Mouse (Mus musculus): ENCODE measurements around the gene Sphk2. TPM values are rescaled to one million over a fixed set of nuclear protein-coding genes. Genes with fewer than 3 reads are reported as not detected.

Gene Sphk2
- polyA plus RNA-seq, 1 experiment from 2014 or later: 31.1 TPM

DNA sequence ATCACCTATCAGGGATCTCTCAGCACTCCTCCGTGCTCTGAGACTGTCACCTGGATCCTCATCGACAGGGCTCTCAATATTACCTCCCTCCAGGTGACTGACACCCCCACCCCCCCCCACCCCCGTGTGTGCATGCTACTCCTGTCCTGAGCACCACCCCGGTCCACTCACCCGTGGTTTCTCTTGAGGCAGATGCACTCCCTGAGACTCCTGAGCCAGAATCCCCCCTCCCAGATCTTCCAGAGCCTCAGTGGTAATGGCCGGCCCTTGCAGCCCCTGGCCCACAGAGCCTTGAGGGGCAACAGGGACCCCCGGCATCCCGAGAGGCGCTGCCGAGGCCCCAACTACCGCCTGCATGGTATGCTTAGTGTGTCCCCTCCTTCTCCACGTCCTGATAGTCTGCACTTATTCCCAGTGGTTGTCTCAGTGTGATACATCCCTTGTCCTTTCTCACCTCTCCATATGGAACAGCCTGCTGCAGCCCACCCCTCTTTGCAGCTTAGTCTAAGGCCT is 14.2 kb downstream of the Sphk2 start:
- no peaks in the 10 kb centered on the region for H3K9me3 ChIP-seq (ENCODE audit: control insufficient read depth, low read length)
- no peaks in the 10 kb centered on the region for H3K36me3 ChIP-seq (ENCODE audit: control insufficient read depth, insufficient read depth)
- peak overlapping the region; percentile 47 for H3K9ac ChIP-seq (replicated peaks; ENCODE audit: low read depth, low read length)
- peaks cover 69% of the 10 kb centered on the region for H3K4me1 ChIP-seq (replicated peaks; ENCODE audit: control insufficient read depth, insufficient read depth, low read length)
- H3K27me3 ChIP-seq (replicated peaks; ENCODE audit: control insufficient read depth, insufficient read depth, low read length): peaks cover 11% of the 10 kb centered on the region
- WGBS: 33% methylated on average over 12 of the region's 12 CpGs
- no peak for ATAC-seq
- H3K4me2 ChIP-seq (ENCODE audit: low read length): peak overlapping the region; percentile 97
- peak overlapping the region; percentile 74 for H3K27ac ChIP-seq (ENCODE audit: low read length)
- H3K4me3 ChIP-seq (replicated peaks; ENCODE audit: low read length): peak overlapping the region; percentile 55

DNA sequence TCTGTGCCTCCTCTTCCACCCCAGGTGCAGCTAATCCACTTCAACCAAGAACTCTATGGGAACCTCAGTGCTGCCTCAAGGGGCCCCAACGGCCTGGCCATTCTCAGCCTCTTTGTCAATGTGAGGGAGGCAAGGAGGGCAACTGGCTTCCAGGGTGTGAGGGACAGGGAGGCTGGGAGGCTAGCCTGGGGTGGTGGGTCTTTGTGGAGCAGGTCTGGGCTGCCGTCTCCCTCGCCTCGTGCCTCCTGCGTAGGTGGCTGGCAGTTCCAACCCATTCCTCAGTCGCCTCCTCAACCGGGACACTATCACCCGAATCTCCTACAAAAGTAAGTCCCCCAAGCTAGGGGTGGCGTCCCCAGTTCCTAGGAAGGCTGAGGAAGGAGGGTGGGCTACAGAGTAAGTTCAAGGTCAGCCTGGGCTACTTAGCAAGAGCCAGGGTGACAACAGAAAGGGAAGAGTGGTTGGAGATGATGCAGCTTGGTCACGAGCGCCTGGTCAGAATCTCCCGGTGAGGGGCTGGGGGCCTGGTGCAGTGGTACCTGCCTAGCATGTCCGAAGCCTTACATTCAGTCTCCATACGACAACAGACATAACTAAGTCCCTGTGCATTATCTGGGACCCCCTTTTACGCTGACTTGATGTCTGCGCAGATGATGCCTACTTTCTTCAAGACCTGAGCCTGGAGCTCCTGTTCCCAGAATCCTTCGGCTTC is 14.8 kb downstream of the Sphk2 start:
- no peak overlapping the region for H3K4me3 ChIP-seq (replicated peaks; ENCODE audit: low read length)
- no peak for ATAC-seq
- peaks cover 63% of the 10 kb centered on the region for H3K4me1 ChIP-seq (replicated peaks; ENCODE audit: control insufficient read depth, insufficient read depth, low read length)

DNA sequence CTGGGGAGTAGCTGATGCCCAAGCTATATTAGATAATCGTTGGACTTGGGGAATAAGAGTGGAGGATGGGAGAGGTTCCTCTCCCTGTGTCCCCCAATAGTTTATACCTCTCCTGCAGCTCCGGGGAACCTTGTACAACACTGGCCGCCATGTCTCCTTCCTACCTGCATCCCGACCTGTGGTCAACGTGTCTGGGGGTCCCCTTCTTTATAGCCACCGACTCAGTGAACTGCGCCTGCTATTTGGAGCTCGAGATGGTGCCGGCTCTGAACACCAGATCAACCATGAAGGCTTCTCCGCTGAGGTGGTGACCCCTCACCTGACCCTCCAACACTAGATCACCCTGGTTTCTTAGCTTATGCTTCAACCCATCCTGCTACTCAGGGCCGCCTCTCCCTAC is 15.5 kb downstream of the Sphk2 start:
- Histone ChIP-seq H3K27ac (ENCODE audit: low read length) (no peak overlapping the region), H3K4me3 (replicated peaks; ENCODE audit: low read length) (no peak overlapping the region), H3K9ac (replicated peaks; ENCODE audit: low read depth, low read length) (no peak overlapping the region), H3K36me3 (ENCODE audit: control insufficient read depth, insufficient read depth) (no peaks in the 10 kb centered on the region), H3K4me2 (ENCODE audit: low read length) (no peak overlapping the region), H3K9me3 (ENCODE audit: control insufficient read depth, low read length) (no peaks in the 10 kb centered on the region), H3K27me3 (replicated peaks; ENCODE audit: control insufficient read depth, insufficient read depth, low read length) (peaks cover 17% of the 10 kb centered on the region), H3K4me1 (replicated peaks; ENCODE audit: control insufficient read depth, insufficient read depth, low read length) (peaks cover 56% of the 10 kb centered on the region)
- ATAC-seq: no peak
- 95% methylated on average over 11 of the region's 11 CpGs for WGBS

More for the DNA sequence above, 14.8 kb downstream of the Sphk2 start:
- H3K27me3 ChIP-seq (replicated peaks; ENCODE audit: control insufficient read depth, insufficient read depth, low read length): peaks cover 15% of the 10 kb centered on the region
- no peaks in the 10 kb centered on the region for H3K36me3 ChIP-seq (ENCODE audit: control insufficient read depth, insufficient read depth)
- no peak overlapping the region; the same call in 1 of the 2 replicates for H3K9ac ChIP-seq (replicated peaks; ENCODE audit: low read depth, low read length)
- peak overlapping the region; percentile 97 for H3K4me2 ChIP-seq (ENCODE audit: low read length)
- no peak overlapping the region for H3K27ac ChIP-seq (ENCODE audit: low read length)
- 89% methylated on average over 17 of the region's 17 CpGs for WGBS
- no peaks in the 10 kb centered on the region for H3K9me3 ChIP-seq (ENCODE audit: control insufficient read depth, low read length)

DNA sequence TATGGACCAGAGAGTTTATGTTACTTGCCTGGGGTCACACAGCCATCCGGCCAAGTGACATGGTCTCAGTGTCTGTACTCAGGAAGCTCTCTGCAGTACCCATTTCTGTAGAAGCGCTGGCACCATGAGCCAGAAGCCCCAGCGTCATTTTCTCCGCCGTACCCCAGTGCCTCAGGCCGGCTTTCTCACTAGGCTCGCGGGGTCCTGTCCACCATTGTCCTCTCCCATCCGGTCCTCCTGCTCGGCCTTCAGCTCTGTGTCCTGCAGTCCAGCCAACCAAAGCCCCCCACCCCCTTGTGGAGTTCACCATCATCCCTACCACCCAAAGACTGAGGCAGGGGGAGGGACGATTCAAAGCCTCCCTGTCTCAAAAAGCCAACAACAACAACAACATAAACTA is 16.2 kb downstream of the Sphk2 start:
- Histone ChIP-seq H3K27me3 (replicated peaks; ENCODE audit: control insufficient read depth, insufficient read depth, low read length) (peaks cover 17% of the 10 kb centered on the region), H3K9me3 (ENCODE audit: control insufficient read depth, low read length) (no peaks in the 10 kb centered on the region), H3K27ac (ENCODE audit: low read length) (no peak overlapping the region), H3K4me3 (replicated peaks; ENCODE audit: low read length) (peak overlapping the region; percentile 55), H3K4me1 (replicated peaks; ENCODE audit: control insufficient read depth, insufficient read depth, low read length) (peaks cover 49% of the 10 kb centered on the region), H3K9ac (replicated peaks; ENCODE audit: low read depth, low read length) (no peak overlapping the region), H3K4me2 (ENCODE audit: low read length) (peak overlapping the region; percentile 84), H3K36me3 (ENCODE audit: control insufficient read depth, insufficient read depth) (no peaks in the 10 kb centered on the region)
- ATAC-seq: no peak
- 85% methylated on average over 11 of the region's 11 CpGs for WGBS

DNA sequence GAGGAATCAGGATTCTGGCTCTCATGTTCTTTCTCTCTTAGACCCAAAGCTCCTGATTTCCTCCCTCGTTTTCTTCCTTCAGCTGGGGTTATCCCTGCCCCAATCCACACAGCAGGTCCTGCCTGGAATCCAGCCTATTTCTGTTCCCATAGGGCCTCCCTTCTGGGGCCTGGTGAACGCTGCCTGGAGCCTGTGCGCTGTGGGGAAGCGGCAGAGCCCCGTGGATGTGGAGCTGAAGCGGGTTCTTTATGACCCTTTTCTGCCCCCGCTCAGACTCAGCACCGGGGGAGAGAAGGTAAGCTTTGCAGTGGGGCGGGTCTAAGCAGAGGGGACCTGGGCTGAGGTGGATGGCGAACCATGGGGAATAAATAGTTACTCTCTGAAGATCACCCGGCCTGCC is 16.7 kb downstream of the Sphk2 start:
- Histone ChIP-seq H3K27ac (ENCODE audit: low read length) (peak overlapping the region; percentile 29), H3K4me3 (replicated peaks; ENCODE audit: low read length) (peak overlapping the region; percentile 55), H3K9ac (replicated peaks; ENCODE audit: low read depth, low read length) (peak overlapping the region; percentile 74), H3K4me1 (replicated peaks; ENCODE audit: control insufficient read depth, insufficient read depth, low read length) (peaks cover 44% of the 10 kb centered on the region), H3K36me3 (ENCODE audit: control insufficient read depth, insufficient read depth) (no peaks in the 10 kb centered on the region), H3K27me3 (replicated peaks; ENCODE audit: control insufficient read depth, insufficient read depth, low read length) (peaks cover 17% of the 10 kb centered on the region), H3K4me2 (ENCODE audit: low read length) (peak overlapping the region; percentile 84), H3K9me3 (ENCODE audit: control insufficient read depth, low read length) (no peaks in the 10 kb centered on the region)
- no peak for ATAC-seq
- WGBS: 29% methylated on average over 11 of the region's 11 CpGs

DNA sequence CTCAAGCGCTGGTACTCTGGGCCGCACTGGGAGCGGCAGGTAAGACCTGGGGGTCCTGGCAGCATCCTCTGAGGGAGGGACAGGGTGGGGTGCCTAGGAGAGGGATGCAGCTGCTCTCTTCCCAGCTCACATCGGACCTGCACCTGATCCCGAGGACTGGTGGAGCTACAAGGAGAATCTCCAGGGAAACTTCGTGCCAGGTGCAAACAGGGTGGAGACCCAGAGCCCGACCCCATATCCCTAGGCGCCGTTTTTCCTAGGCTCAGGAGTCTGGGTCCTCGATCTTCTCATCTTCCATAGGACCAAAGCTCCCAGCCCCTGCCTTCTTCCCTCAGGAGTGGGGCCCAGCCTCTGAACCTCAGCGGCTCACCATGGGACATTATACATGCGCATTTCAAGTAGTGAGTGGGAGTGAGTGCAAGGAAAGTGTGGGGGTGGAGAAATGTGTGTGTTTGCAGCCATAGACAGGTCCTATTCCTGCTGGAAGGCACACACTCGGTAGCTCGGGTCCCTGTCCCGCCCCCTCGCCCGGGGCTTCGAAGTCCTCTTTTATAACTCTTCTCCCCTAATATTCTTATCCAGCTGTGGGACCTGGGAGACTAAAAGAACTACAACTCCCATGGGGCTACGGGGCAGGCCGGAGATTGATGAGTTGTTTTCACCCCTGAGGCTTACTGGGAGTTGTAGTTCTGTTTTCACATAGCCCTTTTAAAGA is 17.3 kb downstream of the Sphk2 start:
- Histone ChIP-seq H3K4me3 (replicated peaks; ENCODE audit: low read length) (peak overlapping the region; percentile 55), H3K9ac (replicated peaks; ENCODE audit: low read depth, low read length) (peak overlapping the region; percentile 74), H3K4me2 (ENCODE audit: low read length) (peak overlapping the region; percentile 84), H3K27ac (ENCODE audit: low read length) (peak overlapping the region; percentile 72), H3K27me3 (replicated peaks; ENCODE audit: control insufficient read depth, insufficient read depth, low read length) (peaks cover 17% of the 10 kb centered on the region), H3K36me3 (ENCODE audit: control insufficient read depth, insufficient read depth) (no peaks in the 10 kb centered on the region), H3K9me3 (ENCODE audit: control insufficient read depth, low read length) (no peaks in the 10 kb centered on the region), H3K4me1 (replicated peaks; ENCODE audit: control insufficient read depth, insufficient read depth, low read length) (peaks cover 38% of the 10 kb centered on the region)
- peak; percentile 30 for ATAC-seq
- under 1% methylated on average over 20 of the region's 20 CpGs for WGBS

DNA sequence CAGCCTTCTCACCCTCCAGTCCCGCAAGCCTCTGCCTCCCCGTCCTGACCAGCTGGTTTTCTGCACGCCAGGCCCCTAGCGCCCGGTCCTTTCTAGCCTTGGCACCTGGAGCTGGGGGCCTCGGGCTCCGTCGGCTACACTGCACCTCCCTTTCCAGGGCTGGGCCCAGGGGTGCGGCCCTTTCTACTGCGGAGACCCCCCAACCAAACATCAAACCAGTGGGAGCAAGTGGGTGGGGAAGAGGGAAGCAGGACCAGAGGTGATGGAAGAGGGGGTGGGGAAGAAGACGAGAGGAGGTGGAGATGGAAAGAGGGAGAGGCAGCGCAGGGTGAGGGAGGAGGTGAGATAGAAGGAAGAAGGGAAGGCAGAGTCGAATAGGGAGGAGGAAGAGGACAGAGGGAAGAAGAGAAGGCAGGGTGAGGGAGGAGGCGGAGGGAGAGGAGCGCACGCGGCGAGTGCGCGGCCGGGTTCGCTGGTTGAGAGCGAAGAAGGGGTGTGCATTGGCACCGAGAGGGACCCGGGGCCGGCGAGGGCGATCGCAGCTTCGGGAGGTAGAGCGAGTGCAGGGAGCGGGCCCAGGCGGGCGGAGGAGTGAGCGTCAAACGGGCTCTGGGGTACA is 18.2 kb downstream of the Sphk2 start, which contains the start of gene Car11:
Car11 (plus strand) TSS at position 321 of the 619 bp plus-strand sequence.
- peak within 1 kb of the TSS; percentile 55 for H3K4me3 ChIP-seq (replicated peaks; ENCODE audit: low read length)
- no peaks in the 10 kb centered on the region for H3K36me3 ChIP-seq (ENCODE audit: control insufficient read depth, insufficient read depth)
- under 1% methylated on average over 36 of the region's 36 CpGs for WGBS
- H3K4me1 ChIP-seq (replicated peaks; ENCODE audit: control insufficient read depth, insufficient read depth, low read length): peaks cover 34% of the 10 kb centered on the region
- H3K4me2 ChIP-seq (ENCODE audit: low read length): peak within 1 kb of the TSS; percentile 84
- peaks cover 17% of the 10 kb centered on the region for H3K27me3 ChIP-seq (replicated peaks; ENCODE audit: control insufficient read depth, insufficient read depth, low read length)
- peak within 1 kb of the TSS; percentile 74 for H3K9ac ChIP-seq (replicated peaks; ENCODE audit: low read depth, low read length)
- ATAC-seq: no peak; the same call in 1 of the 2 replicates
- peak within 1 kb of the TSS; percentile 72 for H3K27ac ChIP-seq (ENCODE audit: low read length)
- no peaks in the 10 kb centered on the region for H3K9me3 ChIP-seq (ENCODE audit: control insufficient read depth, low read length)

DNA sequence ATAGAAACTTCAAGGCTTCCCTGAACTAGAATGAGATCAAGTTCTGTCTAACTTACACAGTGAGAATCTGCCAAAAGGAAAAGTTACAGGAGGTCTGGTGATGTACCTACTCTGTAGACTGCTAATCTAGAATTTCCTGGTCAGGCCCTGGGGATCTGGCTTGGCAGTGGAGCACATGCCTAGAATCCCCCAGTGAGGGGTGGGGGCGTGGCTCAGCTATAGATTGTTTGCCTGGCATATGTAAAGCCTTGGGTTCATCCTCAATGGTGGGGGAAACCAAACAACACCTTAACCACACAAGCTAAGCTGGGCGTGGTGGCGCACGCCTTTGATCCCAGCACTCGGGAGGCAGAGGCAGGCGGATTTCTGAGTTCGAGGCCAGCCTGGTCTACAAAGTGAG is 19.9 kb downstream of the Sphk2 start:
- 85% methylated on average over 5 of the region's 7 CpGs for WGBS
- Histone ChIP-seq H3K4me2 (ENCODE audit: low read length) (no peak overlapping the region), H3K9ac (replicated peaks; ENCODE audit: low read depth, low read length) (no peak overlapping the region), H3K27me3 (replicated peaks; ENCODE audit: control insufficient read depth, insufficient read depth, low read length) (peaks cover 17% of the 10 kb centered on the region), H3K4me1 (replicated peaks; ENCODE audit: control insufficient read depth, insufficient read depth, low read length) (peaks cover 24% of the 10 kb centered on the region), H3K9me3 (ENCODE audit: control insufficient read depth, low read length) (no peaks in the 10 kb centered on the region), H3K4me3 (replicated peaks; ENCODE audit: low read length) (no peak overlapping the region), H3K36me3 (ENCODE audit: control insufficient read depth, insufficient read depth) (no peaks in the 10 kb centered on the region), H3K27ac (ENCODE audit: low read length) (no peak overlapping the region)
- no peak for ATAC-seq

DNA sequence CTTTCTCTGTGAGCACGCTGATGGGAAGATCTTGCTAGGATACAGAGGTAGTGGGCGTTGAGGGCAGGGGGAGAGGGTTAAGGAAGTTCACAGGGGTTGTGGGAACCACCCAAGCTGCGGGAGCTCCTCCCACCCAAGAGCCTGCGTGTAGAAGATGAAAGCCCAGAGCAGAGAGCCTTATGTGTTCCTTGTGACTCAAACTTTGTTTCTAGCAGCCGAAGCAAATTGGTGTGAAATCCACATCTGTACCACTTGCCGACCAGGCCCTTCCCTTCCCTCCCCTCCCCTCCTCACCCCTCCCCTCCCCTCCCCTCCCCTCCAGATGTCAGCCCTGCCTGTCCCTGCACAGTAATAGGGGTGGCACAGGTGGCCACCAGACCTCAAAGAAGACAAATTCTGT is 22.7 kb downstream of the Sphk2 start:
- no peak overlapping the region for H3K4me3 ChIP-seq (replicated peaks; ENCODE audit: low read length)
- no peaks in the 10 kb centered on the region for H3K36me3 ChIP-seq (ENCODE audit: control insufficient read depth, insufficient read depth)
- H3K4me1 ChIP-seq (replicated peaks; ENCODE audit: control insufficient read depth, insufficient read depth, low read length): peaks cover 8% of the 10 kb centered on the region
- no peak overlapping the region for H3K9ac ChIP-seq (replicated peaks; ENCODE audit: low read depth, low read length)
- WGBS: 32% methylated on average over 6 of the region's 6 CpGs
- H3K9me3 ChIP-seq (ENCODE audit: control insufficient read depth, low read length): no peaks in the 10 kb centered on the region
- no peak overlapping the region for H3K27ac ChIP-seq (ENCODE audit: low read length)
- H3K4me2 ChIP-seq (ENCODE audit: low read length): no peak overlapping the region
- H3K27me3 ChIP-seq (replicated peaks; ENCODE audit: control insufficient read depth, insufficient read depth, low read length): peaks cover 13% of the 10 kb centered on the region
- no peak for ATAC-seq

Data from forebrain, embryonic 16.5 days (tissue).